Mouse (Mus musculus): ENCODE results near the gene Bcas3. TPM values are rescaled to one million over a fixed set of nuclear protein-coding genes. Genes with fewer than 3 reads are reported as not detected.

Gene Bcas3
- polyA plus RNA-seq, 2 experiments = 22.2 to 28.2 TPM

DNA sequence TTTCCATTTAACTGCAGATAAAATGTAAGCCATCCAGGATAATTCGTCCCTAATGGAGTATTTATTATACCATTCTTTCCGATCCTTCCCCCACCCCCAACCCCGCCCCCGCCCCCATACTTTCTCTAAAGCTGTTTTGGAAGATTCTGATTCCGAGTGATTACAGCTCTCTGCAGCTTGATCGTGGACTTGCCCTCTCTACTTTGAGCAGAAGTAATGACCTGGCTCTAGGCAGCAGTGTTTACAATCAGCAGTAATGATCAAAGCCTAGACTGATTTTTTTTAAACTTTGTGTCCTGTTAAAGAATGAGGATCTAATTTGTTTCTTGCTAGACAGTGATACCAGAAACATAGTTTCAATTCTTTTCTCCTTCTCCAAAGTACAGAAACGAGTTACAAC, 314.2 kb downstream of the Bcas3 start:
- ATAC-seq (ENCODE audit: low FRiP score, low read depth) (no peak), DNase-seq (ENCODE audit: low spot score) (no peak)
- no peaks in the 10 kb centered on the region for H3K36me3 ChIP-seq (ENCODE audit: control insufficient read depth, insufficient read depth, low read length)
- H3K27ac ChIP-seq (replicated peaks; ENCODE audit: low read depth, low read length) = no peak overlapping the region
- TF ChIP-seq POLR2A (IDR thresholded peaks at IDR 0.05; ENCODE audit: borderline replicate concordance, extremely low read depth, insufficient read depth, insufficient read length) = no peak
- H3K4me3 ChIP-seq (replicated peaks; ENCODE audit: low read length) = no peak overlapping the region
- WGBS = 25% methylated on average over 7 of the region's 7 CpGs
- H3K4me2 ChIP-seq (replicated peaks; ENCODE audit: low read depth, low read length, severe bottlenecking) = no peak overlapping the region
- peaks cover 10% of the 10 kb centered on the region for H3K4me1 ChIP-seq (ENCODE audit: control insufficient read depth, insufficient read depth, low read length)
- no peaks in the 10 kb centered on the region for H3K27me3 ChIP-seq (ENCODE audit: control insufficient read depth, insufficient read depth, low read length)
- H3K9ac ChIP-seq (ENCODE audit: low read depth, low read length, severe bottlenecking) = no peak overlapping the region
- no peaks in the 10 kb centered on the region for H3K9me3 ChIP-seq (ENCODE audit: control insufficient read depth, low read length)

DNA sequence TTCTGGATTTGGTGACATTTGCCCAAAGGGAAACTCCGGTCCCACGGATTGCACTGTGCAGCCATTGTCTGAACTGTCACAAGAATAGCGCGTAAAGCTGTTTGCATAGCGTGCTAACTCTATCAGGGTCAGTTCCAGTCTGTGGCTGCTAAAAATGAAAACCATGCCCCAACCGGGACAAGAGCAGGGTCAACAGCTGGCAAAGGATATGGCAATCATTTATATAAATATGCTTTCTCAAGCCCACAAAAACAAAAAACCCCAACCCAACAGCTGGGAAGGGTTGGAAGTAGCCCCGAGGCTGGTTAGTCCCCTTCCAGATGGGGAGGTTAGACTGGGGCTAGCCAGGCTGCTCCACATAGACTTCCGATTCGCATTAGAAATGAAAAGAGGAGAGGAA, 314.8 kb downstream of the Bcas3 start:
- Histone ChIP-seq H3K4me1 (ENCODE audit: control insufficient read depth, insufficient read depth, low read length) (peaks cover 10% of the 10 kb centered on the region), H3K9me3 (ENCODE audit: control insufficient read depth, low read length) (no peaks in the 10 kb centered on the region), H3K9ac (ENCODE audit: low read depth, low read length, severe bottlenecking) (no peak overlapping the region), H3K36me3 (ENCODE audit: control insufficient read depth, insufficient read depth, low read length) (no peaks in the 10 kb centered on the region), H3K27me3 (ENCODE audit: control insufficient read depth, insufficient read depth, low read length) (no peaks in the 10 kb centered on the region), H3K27ac (replicated peaks; ENCODE audit: low read depth, low read length) (no peak overlapping the region), H3K4me3 (replicated peaks; ENCODE audit: low read length) (no peak overlapping the region), H3K4me2 (replicated peaks; ENCODE audit: low read depth, low read length, severe bottlenecking) (peak overlapping the region; percentile 32)
- WGBS = 24% methylated on average over 9 of the region's 9 CpGs
- no peak for TF ChIP-seq POLR2A (IDR thresholded peaks at IDR 0.05; ENCODE audit: borderline replicate concordance, extremely low read depth, insufficient read depth, insufficient read length)
- ATAC-seq (ENCODE audit: low FRiP score, low read depth) (peak; percentile 44), DNase-seq (ENCODE audit: low spot score) (peak; percentile 62)

DNA sequence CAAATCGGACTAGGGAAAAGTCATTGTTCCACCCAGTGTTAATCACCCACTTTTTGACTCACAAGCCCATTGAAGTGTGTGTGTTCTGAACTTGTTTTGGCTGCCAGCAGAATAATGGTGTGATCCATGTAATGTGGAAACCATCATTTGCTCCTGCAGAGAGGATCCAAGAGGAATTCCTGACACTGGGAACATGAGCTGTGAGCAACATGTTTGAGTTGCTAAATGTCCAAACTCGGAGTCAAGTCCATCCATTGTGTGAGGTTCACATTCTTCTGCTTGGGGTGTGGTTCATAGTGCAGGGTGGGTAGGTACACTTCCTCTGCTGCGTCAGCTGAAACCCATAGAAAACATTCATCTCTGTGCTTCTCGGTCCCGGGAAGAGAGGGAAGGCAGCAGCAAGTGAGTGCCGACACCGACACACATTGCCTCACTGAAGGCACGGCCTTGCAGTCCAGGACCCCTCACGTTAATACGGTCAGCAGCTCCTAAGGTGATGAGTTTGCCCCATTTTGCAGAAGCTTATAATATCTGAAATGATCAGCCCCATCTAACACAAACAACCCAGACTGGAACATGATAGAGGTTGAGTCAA, 320.0 kb downstream of the Bcas3 start:
- DNase-seq (ENCODE audit: low spot score) (no peak), ATAC-seq (ENCODE audit: low FRiP score, low read depth) (no peak)
- no peaks in the 10 kb centered on the region for H3K9me3 ChIP-seq (ENCODE audit: control insufficient read depth, low read length)
- H3K27ac ChIP-seq (replicated peaks; ENCODE audit: low read depth, low read length) = no peak overlapping the region
- no peaks in the 10 kb centered on the region for H3K27me3 ChIP-seq (ENCODE audit: control insufficient read depth, insufficient read depth, low read length)
- peaks cover 23% of the 10 kb centered on the region for H3K4me1 ChIP-seq (ENCODE audit: control insufficient read depth, insufficient read depth, low read length)
- H3K9ac ChIP-seq (ENCODE audit: low read depth, low read length, severe bottlenecking) = no peak overlapping the region
- no peaks in the 10 kb centered on the region for H3K36me3 ChIP-seq (ENCODE audit: control insufficient read depth, insufficient read depth, low read length)
- no peak for TF ChIP-seq POLR2A (IDR thresholded peaks at IDR 0.05; ENCODE audit: borderline replicate concordance, extremely low read depth, insufficient read depth, insufficient read length)
- H3K4me2 ChIP-seq (replicated peaks; ENCODE audit: low read depth, low read length, severe bottlenecking) = no peak overlapping the region
- WGBS = 74% methylated on average over 10 of the region's 10 CpGs
- H3K4me3 ChIP-seq (replicated peaks; ENCODE audit: low read length) = no peak overlapping the region

DNA sequence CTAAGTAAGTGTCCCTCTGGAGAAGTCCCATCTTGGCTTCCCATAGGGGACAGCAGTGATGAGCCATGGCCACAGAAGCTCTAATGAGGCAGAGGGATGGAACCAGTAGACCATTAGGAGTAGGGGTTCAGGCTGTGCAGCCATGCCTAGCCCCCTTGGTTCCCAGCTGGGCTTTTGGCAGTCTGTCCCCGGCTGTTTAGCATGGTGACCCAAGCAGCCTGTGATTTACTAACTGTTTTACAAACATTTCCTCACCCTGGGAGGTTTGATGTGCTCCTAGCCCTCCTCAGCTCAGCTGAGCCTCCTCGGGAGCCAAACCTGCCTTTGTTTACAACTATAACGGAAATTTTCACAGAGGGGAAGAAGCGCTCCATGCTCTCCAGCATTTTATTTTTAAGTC, 322.3 kb downstream of the Bcas3 start:
- H3K9me3 ChIP-seq (ENCODE audit: control insufficient read depth, low read length) = no peaks in the 10 kb centered on the region
- no peak for ATAC-seq (ENCODE audit: low FRiP score, low read depth)
- 32% methylated on average over 4 of the region's 4 CpGs for WGBS
- H3K27me3 ChIP-seq (ENCODE audit: control insufficient read depth, insufficient read depth, low read length) = no peaks in the 10 kb centered on the region
- no peaks in the 10 kb centered on the region for H3K36me3 ChIP-seq (ENCODE audit: control insufficient read depth, insufficient read depth, low read length)
- no peak overlapping the region for H3K4me2 ChIP-seq (replicated peaks; ENCODE audit: low read depth, low read length, severe bottlenecking)
- no peak for TF ChIP-seq POLR2A (IDR thresholded peaks at IDR 0.05; ENCODE audit: borderline replicate concordance, extremely low read depth, insufficient read depth, insufficient read length)
- peaks cover 31% of the 10 kb centered on the region for H3K4me1 ChIP-seq (ENCODE audit: control insufficient read depth, insufficient read depth, low read length)
- H3K4me3 ChIP-seq (replicated peaks; ENCODE audit: low read length) = no peak overlapping the region
- DNase-seq (ENCODE audit: low spot score) = no peak
- H3K9ac ChIP-seq (ENCODE audit: low read depth, low read length, severe bottlenecking) = no peak overlapping the region
- no peak overlapping the region for H3K27ac ChIP-seq (replicated peaks; ENCODE audit: low read depth, low read length)

DNA sequence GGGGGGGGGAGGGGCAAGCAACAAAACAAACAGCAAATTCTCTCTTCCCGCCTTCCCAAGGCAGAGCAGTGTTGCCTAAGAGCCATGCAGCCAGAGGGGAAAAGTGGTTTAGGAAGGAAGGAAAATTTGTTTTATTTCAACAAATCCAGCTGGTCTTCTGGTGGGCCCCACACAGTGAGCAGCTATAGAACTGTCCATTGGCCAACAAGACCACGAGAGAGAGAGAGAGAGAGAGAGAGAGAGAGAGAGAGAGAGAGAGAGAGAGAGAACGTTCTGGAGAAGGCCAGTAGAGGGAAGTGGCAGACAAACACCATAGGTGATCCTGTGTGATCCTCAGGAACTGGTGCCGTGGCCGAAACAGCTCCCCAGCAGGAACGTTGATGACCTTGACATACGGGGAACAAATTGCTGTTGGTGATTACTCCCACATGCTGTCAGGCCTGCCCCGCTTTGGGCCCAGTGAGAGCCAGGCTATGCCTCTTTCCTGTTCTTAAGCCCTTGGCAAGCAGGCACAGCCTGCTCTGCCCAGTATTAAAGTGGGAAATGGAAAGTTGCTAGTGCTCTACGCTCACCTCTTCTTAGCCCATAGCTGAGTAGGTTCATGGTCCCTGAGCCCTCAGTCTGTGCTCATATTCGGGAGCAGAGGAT, 323.5 kb downstream of the Bcas3 start:
- Histone ChIP-seq H3K27ac (replicated peaks; ENCODE audit: low read depth, low read length) (no peak overlapping the region), H3K9ac (ENCODE audit: low read depth, low read length, severe bottlenecking) (no peak overlapping the region), H3K27me3 (ENCODE audit: control insufficient read depth, insufficient read depth, low read length) (no peaks in the 10 kb centered on the region), H3K4me2 (replicated peaks; ENCODE audit: low read depth, low read length, severe bottlenecking) (no peak overlapping the region), H3K36me3 (ENCODE audit: control insufficient read depth, insufficient read depth, low read length) (no peaks in the 10 kb centered on the region), H3K4me3 (replicated peaks; ENCODE audit: low read length) (no peak overlapping the region), H3K4me1 (ENCODE audit: control insufficient read depth, insufficient read depth, low read length) (peaks cover 31% of the 10 kb centered on the region), H3K9me3 (ENCODE audit: control insufficient read depth, low read length) (no peaks in the 10 kb centered on the region)
- DNase-seq (ENCODE audit: low spot score) = no peak
- 31% methylated on average over 9 of the region's 10 CpGs for WGBS
- no peak for TF ChIP-seq POLR2A (IDR thresholded peaks at IDR 0.05; ENCODE audit: borderline replicate concordance, extremely low read depth, insufficient read depth, insufficient read length)
- no peak for ATAC-seq (ENCODE audit: low FRiP score, low read depth)
